Mouse (Mus musculus): ENCODE results near the gene Anapc2.

- no peak for TF ChIP-seq CTCF (IDR thresholded peaks at IDR 0.05; ENCODE audit: low read depth)
- TF ChIP-seq EP300 (IDR thresholded peaks at IDR 0.05; ENCODE audit: low read depth): no peak
These were observed 53.8 kb downstream of the Anapc2 start for GRCm38 (mm10) chr2:25326036-25326435.
